Mouse (Mus musculus) embryonic facial prominence, embryonic 11.5 days (tissue): ENCODE measurements around the gene Ankrd42. TPM values are rescaled to one million over a fixed set of nuclear protein-coding genes. Genes with fewer than 3 reads are reported as not detected.

Experiments used
- ATAC-seq: fragments of 200-750 bp; cut with Nextera tagmentation; replicated peaks from 2 replicates; pipeline ENCODE4 v1.8.0; 2017; ENCODE audit warnings: low read depth; ENCODE audit not compliant: insufficient number of reproducible peaks, low FRiP score, low TSS enrichment
- DNase-seq: peaks from one replicate; pipeline ENCODE4 v3.0.0-alpha.2; 2015; ENCODE audit warnings: low spot score
- H3K27ac ChIP-seq: fragments of 300-500 bp; sonication (generic); replicated peaks from 2 replicates; pipeline ENCODE4 v1.5.1; 2014; ENCODE audit warnings: mild to moderate bottlenecking, low read depth, low read length, control low read depth
- H3K27me3 ChIP-seq: fragments of 300-500 bp; sonication (generic); 2 replicates; pipeline ENCODE4 v1.6.1; 2014; ENCODE audit warnings: mild to moderate bottlenecking, low read length, moderate library complexity, mixed read lengths; ENCODE audit not compliant: control insufficient read depth, insufficient read depth
- H3K36me3 ChIP-seq: fragments of 300-500 bp; sonication (generic); replicated peaks from 2 replicates; pipeline ENCODE4 v1.6.1; 2014; ENCODE audit warnings: low read depth, mild to moderate bottlenecking, low read length, moderate library complexity, mixed read lengths; ENCODE audit not compliant: control insufficient read depth, insufficient read depth
- H3K4me1 ChIP-seq: fragments of 300-500 bp; sonication (generic); 2 replicates; pipeline ENCODE4 v1.6.1; 2014; ENCODE audit warnings: low read length, mixed read lengths; ENCODE audit not compliant: control insufficient read depth, insufficient read depth
- H3K4me2 ChIP-seq: fragments of 300-500 bp; sonication (generic); 2 replicates; pipeline ENCODE4 v1.6.1; 2014; ENCODE audit warnings: low read depth, mild to moderate bottlenecking, control low read depth, low read length, moderate library complexity
- H3K4me3 ChIP-seq: fragments of 300-500 bp; sonication (generic); 2 replicates; pipeline ENCODE4 v1.5.1; 2014; ENCODE audit warnings: low read depth, low read length, control low read depth
- H3K9ac ChIP-seq: fragments of 300-500 bp; sonication (generic); replicated peaks from 2 replicates; pipeline ENCODE4 v1.6.1; 2014; ENCODE audit warnings: mild to moderate bottlenecking, control low read depth, low read length
- H3K9me3 ChIP-seq: fragments of 300-500 bp; sonication (generic); replicated peaks from 2 replicates; pipeline ENCODE4 v1.6.1; 2016; ENCODE audit warnings: mild to moderate bottlenecking, low read length, inconsistent platforms, mixed read lengths; ENCODE audit not compliant: control insufficient read depth
- WGBS: fragments of 180-500 bp; shearing (Covaris S2); extraction: QIAGEN DNeasy Blood & Tissue Kit; methylation state at CpG from one replicate; pipeline ENCODE4 v1.1.7; 2014; 5-methylcytosine and 5-hydroxymethylcytosine counted together
- polyA plus RNA-seq: library from polyadenylated mRNA; unstranded; fragments of >200 nt; fragmentation: Nextera tagmentation; extraction: Ambion mirVana; gene quantifications from 2 replicates; pipeline ENCODE4 v1.2.1, GENCODE M21; 2014

The Ankrd42 gene
- 6.9 and 8.8 TPM in 2 replicates for polyA plus RNA-seq

- peak within 1 kb of the TSS; percentile 35; the same call in 1 of the 2 replicates for H3K27ac ChIP-seq
- peak; percentile 96 for DNase-seq
Observed at GRCm38 (mm10) chr7:92637021-92637625, at the start of gene Ankrd42. Gene Ankrd42, minus strand, starts transcription at chr7:92637142.

GRCm38 (mm10) chr7:92677346-92677745 is 40.4 kb upstream of the Ankrd42 start:
- H3K4me1 ChIP-seq = no peaks in the 10 kb centered on the region
- no peak overlapping the region for H3K4me3 ChIP-seq
- H3K9ac ChIP-seq = no peak overlapping the region
- H3K4me2 ChIP-seq = no peak overlapping the region
- H3K36me3 ChIP-seq = no peaks in the 10 kb centered on the region
- 0 out of 2 replicates have a peak, but pooled peaks cover 2% of the 10 kb centered on the region for H3K27me3 ChIP-seq
- ATAC-seq (no peak), DNase-seq (no peak)
- H3K27ac ChIP-seq = no peak overlapping the region
- no peaks in the 10 kb centered on the region for H3K9me3 ChIP-seq
- WGBS = 75% methylated on average over 4 of the region's 4 CpGs

More at GRCm38 (mm10) chr7:92637021-92637625, at the start of gene Ankrd42:
- H3K4me3 ChIP-seq = peak within 1 kb of the TSS; percentile 84
- H3K4me2 ChIP-seq = peak within 1 kb of the TSS; percentile 71
- no peaks in the 10 kb centered on the region for H3K9me3 ChIP-seq
- no peaks in the 10 kb centered on the region; the same call in 1 of the 2 replicates for H3K4me1 ChIP-seq
- under 1% methylated on average over 44 of the region's 44 CpGs for WGBS
- H3K27me3 ChIP-seq = no peaks in the 10 kb centered on the region
- peak within 1 kb of the TSS; percentile 72 for H3K9ac ChIP-seq
- no peaks in the 10 kb centered on the region for H3K36me3 ChIP-seq
- peak; percentile 97 for ATAC-seq

GRCm38 (mm10) chr7:92675131-92675530 is 38.2 kb upstream of the Ankrd42 start:
- no peak for ATAC-seq

GRCm38 (mm10) chr7:92669507-92670471 is 32.8 kb upstream of the Ankrd42 start, which contains the start of gene Pcf11:
Gene Pcf11, minus strand, starts transcription at chr7:92669934.
- Histone ChIP-seq H3K9me3 (no peaks in the 10 kb centered on the region), H3K27me3 (no peaks in the 10 kb centered on the region), H3K4me3 (peak within 1 kb of the TSS; percentile 88), H3K4me1 (no peaks in the 10 kb centered on the region), H3K9ac (peak within 1 kb of the TSS; percentile 89), H3K4me2 (peak within 1 kb of the TSS; percentile 69), H3K36me3 (no peaks in the 10 kb centered on the region), H3K27ac (peak within 1 kb of the TSS; percentile 87)
- DNase-seq (peak; percentile 98), ATAC-seq (peak; percentile 99)
- whole genome bisulfite sequencing = under 1% methylated on average over 88 of the region's 88 CpGs

More at GRCm38 (mm10) chr7:92675131-92675530, 38.2 kb upstream of the Ankrd42 start:
- no peak overlapping the region for H3K4me2 ChIP-seq
- no peak overlapping the region for H3K4me3 ChIP-seq
- H3K27me3 ChIP-seq = no peaks in the 10 kb centered on the region
- no peak for DNase-seq
- no peaks in the 10 kb centered on the region for H3K36me3 ChIP-seq
- no peaks in the 10 kb centered on the region for H3K4me1 ChIP-seq
- no peak overlapping the region for H3K27ac ChIP-seq
- no peak overlapping the region for H3K9ac ChIP-seq
- H3K9me3 ChIP-seq = no peaks in the 10 kb centered on the region
- 87% methylated on average over 3 of the region's 3 CpGs for WGBS

GRCm38 (mm10) chr7:92668791-92669506 is 32.0 kb upstream of the Ankrd42 start:
- WGBS = under 1% methylated on average over 29 of the region's 29 CpGs
- Histone ChIP-seq H3K36me3 (no peaks in the 10 kb centered on the region), H3K27me3 (no peaks in the 10 kb centered on the region), H3K9me3 (no peaks in the 10 kb centered on the region), H3K4me3 (peak overlapping the region; percentile 88), H3K27ac (peak overlapping the region; percentile 87), H3K9ac (peak overlapping the region; percentile 89), H3K4me1 (no peaks in the 10 kb centered on the region), H3K4me2 (peak overlapping the region; percentile 69)
- no peak; the same call in 1 of the 2 replicates for ATAC-seq
- peak; percentile 48 for DNase-seq

GRCm38 (mm10) chr7:92666274-92666820 is 29.4 kb upstream of the Ankrd42 start:
- Histone ChIP-seq H3K4me2 (no peak overlapping the region), H3K9me3 (no peaks in the 10 kb centered on the region), H3K27me3 (no peaks in the 10 kb centered on the region), H3K4me1 (no peaks in the 10 kb centered on the region), H3K27ac (no peak overlapping the region), H3K9ac (no peak overlapping the region), H3K36me3 (no peaks in the 10 kb centered on the region), H3K4me3 (no peak overlapping the region)
- no peak for ATAC-seq
- 83% methylated on average over 7 of the region's 7 CpGs for WGBS
- DNase-seq = no peak

- Histone ChIP-seq H3K27ac (no peak overlapping the region), H3K36me3 (peaks cover 21% of the 10 kb centered on the region), H3K4me3 (no peak overlapping the region), H3K9me3 (no peaks in the 10 kb centered on the region), H3K4me1 (no peaks in the 10 kb centered on the region), H3K27me3 (no peaks in the 10 kb centered on the region), H3K4me2 (no peak overlapping the region), H3K9ac (no peak overlapping the region)
- WGBS = 92% methylated on average over 5 of the region's 5 CpGs
- no peak for DNase-seq
- no peak for ATAC-seq
Observed at GRCm38 (mm10) chr7:92658050-92658449, 21.1 kb upstream of the Ankrd42 start.
